Mouse (Mus musculus): ENCODE measurements around the gene Cacng8. TPM values are rescaled to one million over a fixed set of nuclear protein-coding genes. Genes with fewer than 3 reads are reported as not detected.

Gene Cacng8
- polyA plus RNA-seq, 1 experiment from 2014 or later, result 2.5 TPM

DNA sequence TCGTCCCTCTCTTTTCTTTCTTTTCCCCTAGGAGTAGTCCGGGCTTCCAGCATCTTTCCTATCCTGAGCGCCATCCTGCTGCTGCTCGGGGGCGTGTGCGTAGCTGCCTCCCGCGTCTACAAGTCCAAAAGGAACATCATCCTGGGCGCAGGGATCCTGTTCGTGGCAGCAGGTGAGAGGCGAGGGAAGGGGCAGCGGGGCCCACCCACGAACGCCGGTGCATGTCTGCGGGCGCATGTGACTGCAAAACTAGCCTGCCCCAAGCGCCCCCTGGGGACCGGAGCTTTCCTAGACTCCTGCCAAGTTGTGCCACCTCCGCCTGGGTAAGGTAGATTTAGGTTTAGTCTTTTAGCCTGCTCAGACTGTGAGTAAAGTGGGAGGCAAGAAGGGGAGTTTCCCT, 21.6 kb downstream of the Cacng8 start:
- Histone ChIP-seq H3K36me3 (ENCODE audit: control insufficient read depth, insufficient read depth, low read length) (no peaks in the 10 kb centered on the region), H3K9ac (ENCODE audit: low read length) (no peak overlapping the region), H3K27ac (ENCODE audit: low read depth) (no peak overlapping the region), H3K4me1 (replicated peaks; ENCODE audit: control insufficient read depth, insufficient read depth, low read length) (peaks cover 5% of the 10 kb centered on the region), H3K9me3 (ENCODE audit: control insufficient read depth, low read length) (no peaks in the 10 kb centered on the region), H3K27me3 (replicated peaks; ENCODE audit: control insufficient read depth, insufficient read depth, low read length) (peaks cover 64% of the 10 kb centered on the region), H3K4me2 (ENCODE audit: low read length) (peak overlapping the region; percentile 62), H3K4me3 (ENCODE audit: low read depth, low read length) (peak overlapping the region; percentile 42)
- no peak for ATAC-seq (replicated peaks; ENCODE audit: low FRiP score, low TSS enrichment, low read depth)
- WGBS, result under 1% methylated on average over 20 of the region's 20 CpGs
- peak; percentile 70 for DNase-seq (ENCODE audit: low spot score)

DNA sequence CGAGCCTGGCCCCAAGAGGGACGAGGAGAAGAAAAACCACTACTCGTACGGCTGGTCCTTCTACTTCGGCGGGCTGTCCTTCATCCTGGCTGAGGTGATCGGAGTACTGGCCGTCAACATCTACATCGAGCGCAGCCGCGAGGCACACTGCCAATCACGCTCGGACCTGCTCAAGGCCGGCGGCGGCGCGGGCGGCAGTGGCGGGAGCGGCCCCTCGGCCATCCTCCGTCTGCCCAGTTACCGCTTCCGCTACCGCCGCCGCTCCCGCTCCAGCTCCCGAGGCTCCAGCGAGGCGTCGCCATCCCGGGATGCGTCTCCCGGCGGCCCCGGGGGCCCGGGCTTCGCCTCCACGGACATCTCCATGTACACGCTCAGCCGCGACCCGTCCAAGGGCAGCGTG, 24.4 kb downstream of the Cacng8 start:
- peaks cover 5% of the 10 kb centered on the region for H3K4me1 ChIP-seq (replicated peaks; ENCODE audit: control insufficient read depth, insufficient read depth, low read length)
- H3K27ac ChIP-seq (ENCODE audit: low read depth), result no peak overlapping the region
- DNase-seq (ENCODE audit: low spot score), result peak; percentile 70
- under 1% methylated on average over 36 of the region's 47 CpGs for WGBS
- no peaks in the 10 kb centered on the region for H3K9me3 ChIP-seq (ENCODE audit: control insufficient read depth, low read length)
- peak overlapping the region; percentile 89 for H3K4me2 ChIP-seq (ENCODE audit: low read length)
- H3K4me3 ChIP-seq (ENCODE audit: low read depth, low read length), result peak overlapping the region; percentile 49
- ATAC-seq (replicated peaks; ENCODE audit: low FRiP score, low TSS enrichment, low read depth), result no peak
- H3K9ac ChIP-seq (ENCODE audit: low read length), result peak overlapping the region; percentile 22
- H3K27me3 ChIP-seq (replicated peaks; ENCODE audit: control insufficient read depth, insufficient read depth, low read length), result peaks cover 82% of the 10 kb centered on the region
- no peaks in the 10 kb centered on the region for H3K36me3 ChIP-seq (ENCODE audit: control insufficient read depth, insufficient read depth, low read length)

DNA sequence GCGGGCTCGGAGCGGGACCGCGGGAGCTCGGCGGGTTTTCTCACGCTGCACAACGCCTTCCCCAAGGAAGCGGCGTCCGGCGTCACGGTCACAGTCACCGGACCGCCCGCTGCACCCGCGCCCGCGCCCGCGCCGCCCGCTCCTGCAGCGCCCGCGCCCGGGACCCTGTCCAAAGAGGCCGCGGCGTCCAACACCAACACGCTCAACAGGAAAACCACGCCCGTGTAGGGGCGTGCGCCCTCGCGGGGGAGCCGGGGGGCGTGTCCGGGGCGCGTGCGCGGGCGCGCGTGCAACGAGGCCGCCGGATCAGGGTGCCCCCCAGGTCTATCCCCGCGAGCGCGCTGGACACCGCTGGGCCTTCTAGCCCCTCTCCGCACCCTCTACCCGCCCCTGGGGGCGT, 24.9 kb downstream of the Cacng8 start:
- peak overlapping the region; percentile 89 for H3K4me2 ChIP-seq (ENCODE audit: low read length)
- WGBS, result under 1% methylated on average over 31 of the region's 60 CpGs
- peaks cover 6% of the 10 kb centered on the region for H3K4me1 ChIP-seq (replicated peaks; ENCODE audit: control insufficient read depth, insufficient read depth, low read length)
- peak; percentile 36 for ATAC-seq (replicated peaks; ENCODE audit: low FRiP score, low TSS enrichment, low read depth)
- no peak overlapping the region for H3K27ac ChIP-seq (ENCODE audit: low read depth)
- H3K4me3 ChIP-seq (ENCODE audit: low read depth, low read length), result peak overlapping the region; percentile 49
- no peak for DNase-seq (ENCODE audit: low spot score)
- H3K36me3 ChIP-seq (ENCODE audit: control insufficient read depth, insufficient read depth, low read length), result no peaks in the 10 kb centered on the region
- peaks cover 79% of the 10 kb centered on the region for H3K27me3 ChIP-seq (replicated peaks; ENCODE audit: control insufficient read depth, insufficient read depth, low read length)
- no peaks in the 10 kb centered on the region for H3K9me3 ChIP-seq (ENCODE audit: control insufficient read depth, low read length)
- H3K9ac ChIP-seq (ENCODE audit: low read length), result peak overlapping the region; percentile 22

DNA sequence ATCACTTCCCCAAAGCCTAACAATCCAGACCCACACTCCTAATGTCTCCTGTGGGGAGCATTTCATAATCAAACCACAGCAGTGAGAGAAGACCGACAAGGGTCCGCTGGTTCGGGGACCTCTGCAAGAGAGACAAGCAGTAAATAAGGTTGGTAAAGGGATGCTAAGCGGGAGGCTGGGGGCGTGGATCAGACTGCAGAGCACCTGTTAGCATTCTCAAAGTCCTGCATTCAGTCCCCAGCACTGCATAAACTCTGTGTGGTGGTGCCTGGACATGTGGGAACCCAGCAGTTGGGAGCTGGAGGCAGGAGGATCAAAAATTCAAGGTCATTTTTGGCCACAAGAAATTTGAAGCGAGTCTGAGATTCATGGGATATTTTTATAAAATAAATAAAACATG, 29.5 kb downstream of the Cacng8 start:
- no peak overlapping the region for H3K9ac ChIP-seq (ENCODE audit: low read length)
- no peak overlapping the region for H3K27ac ChIP-seq (ENCODE audit: low read depth)
- no peaks in the 10 kb centered on the region for H3K9me3 ChIP-seq (ENCODE audit: control insufficient read depth, low read length)
- H3K4me1 ChIP-seq (replicated peaks; ENCODE audit: control insufficient read depth, insufficient read depth, low read length), result 0 out of 2 replicates have a peak, but pooled peaks cover 2% of the 10 kb centered on the region
- no peak overlapping the region for H3K4me2 ChIP-seq (ENCODE audit: low read length)
- DNase-seq (ENCODE audit: low spot score) (no peak), ATAC-seq (replicated peaks; ENCODE audit: low FRiP score, low TSS enrichment, low read depth) (no peak)
- peaks cover 79% of the 10 kb centered on the region for H3K27me3 ChIP-seq (replicated peaks; ENCODE audit: control insufficient read depth, insufficient read depth, low read length)
- H3K4me3 ChIP-seq (ENCODE audit: low read depth, low read length), result no peak overlapping the region
- 34% methylated on average over 6 of the region's 6 CpGs for WGBS
- no peaks in the 10 kb centered on the region for H3K36me3 ChIP-seq (ENCODE audit: control insufficient read depth, insufficient read depth, low read length)

DNA sequence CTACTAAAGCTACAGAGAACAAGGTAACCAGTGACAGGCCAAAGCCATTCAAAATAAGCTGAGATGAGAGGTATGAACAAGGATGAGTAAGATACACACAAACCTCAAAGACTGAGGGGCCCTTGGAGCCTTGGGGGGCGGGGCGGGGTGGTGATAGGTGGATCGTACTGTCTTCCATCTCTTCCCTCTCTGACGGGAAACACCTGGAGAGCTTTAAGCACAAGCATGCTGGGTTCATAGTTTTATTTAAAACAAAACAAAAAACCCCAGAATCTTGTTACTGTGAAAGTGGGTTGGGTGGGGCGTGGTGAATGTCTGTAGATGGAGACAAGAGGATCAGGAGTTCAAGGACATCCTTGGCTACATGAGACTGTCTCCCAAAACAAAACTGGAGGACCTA, 30.0 kb downstream of the Cacng8 start:
- ATAC-seq (replicated peaks; ENCODE audit: low FRiP score, low TSS enrichment, low read depth) (no peak), DNase-seq (ENCODE audit: low spot score) (no peak)
- Histone ChIP-seq H3K27me3 (replicated peaks; ENCODE audit: control insufficient read depth, insufficient read depth, low read length) (peaks cover 79% of the 10 kb centered on the region), H3K4me3 (ENCODE audit: low read depth, low read length) (no peak overlapping the region), H3K4me1 (replicated peaks; ENCODE audit: control insufficient read depth, insufficient read depth, low read length) (0 out of 2 replicates have a peak, but pooled peaks cover 2% of the 10 kb centered on the region), H3K9me3 (ENCODE audit: control insufficient read depth, low read length) (no peaks in the 10 kb centered on the region), H3K9ac (ENCODE audit: low read length) (no peak overlapping the region), H3K36me3 (ENCODE audit: control insufficient read depth, insufficient read depth, low read length) (no peaks in the 10 kb centered on the region), H3K27ac (ENCODE audit: low read depth) (no peak overlapping the region), H3K4me2 (ENCODE audit: low read length) (no peak overlapping the region)
- WGBS, result 31% methylated on average over 5 of the region's 5 CpGs

DNA sequence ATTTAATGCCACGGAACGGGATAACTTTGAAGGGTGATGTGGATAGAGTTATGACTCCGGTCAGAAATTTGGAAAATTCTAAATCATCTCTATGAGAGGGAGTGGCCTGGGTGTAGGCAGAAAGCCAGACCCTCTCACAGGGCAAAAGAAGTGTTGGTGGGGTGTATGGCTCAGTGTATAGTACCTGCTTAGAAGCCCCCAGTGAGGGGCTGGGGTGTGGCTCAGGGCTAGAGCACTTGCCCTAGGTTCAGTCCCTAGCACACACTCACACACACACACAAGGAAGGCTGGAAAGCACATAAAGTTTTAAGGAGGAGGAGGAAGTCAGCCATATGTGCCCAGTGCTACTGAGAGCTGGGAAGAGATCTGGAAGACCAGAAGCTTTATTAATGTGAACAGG, 30.8 kb downstream of the Cacng8 start:
- Histone ChIP-seq H3K27me3 (replicated peaks; ENCODE audit: control insufficient read depth, insufficient read depth, low read length) (peaks cover 75% of the 10 kb centered on the region), H3K4me3 (ENCODE audit: low read depth, low read length) (no peak overlapping the region), H3K36me3 (ENCODE audit: control insufficient read depth, insufficient read depth, low read length) (no peaks in the 10 kb centered on the region), H3K4me1 (replicated peaks; ENCODE audit: control insufficient read depth, insufficient read depth, low read length) (0 out of 2 replicates have a peak, but pooled peaks cover 2% of the 10 kb centered on the region), H3K27ac (ENCODE audit: low read depth) (no peak overlapping the region), H3K9me3 (ENCODE audit: control insufficient read depth, low read length) (no peaks in the 10 kb centered on the region), H3K9ac (ENCODE audit: low read length) (no peak overlapping the region), H3K4me2 (ENCODE audit: low read length) (no peak overlapping the region)
- no peak for ATAC-seq (replicated peaks; ENCODE audit: low FRiP score, low TSS enrichment, low read depth)
- DNase-seq (ENCODE audit: low spot score), result no peak
- WGBS, result 77% methylated on average over 3 of the region's 3 CpGs

DNA sequence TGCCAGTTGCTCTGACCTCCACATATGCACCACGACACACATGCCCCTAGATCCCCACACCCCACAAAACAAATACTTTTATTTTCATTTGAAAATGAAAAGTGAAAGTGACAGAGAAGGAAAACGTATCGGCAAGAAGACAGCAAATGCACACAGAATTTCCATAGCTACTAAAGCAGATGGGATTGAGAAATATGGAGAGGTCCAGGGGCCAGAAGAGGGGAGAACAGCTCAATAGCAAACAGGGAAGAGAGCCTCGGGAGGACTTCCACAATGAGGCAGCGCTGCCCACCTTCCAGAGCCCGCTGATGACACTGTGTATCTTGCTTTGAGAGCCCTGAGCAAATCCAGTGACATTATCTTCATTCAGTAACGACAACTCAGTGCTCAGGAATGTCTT, 31.6 kb downstream of the Cacng8 start:
- WGBS, result 50% methylated on average over 7 of the region's 7 CpGs
- ATAC-seq (replicated peaks; ENCODE audit: low FRiP score, low TSS enrichment, low read depth), result no peak

DNA sequence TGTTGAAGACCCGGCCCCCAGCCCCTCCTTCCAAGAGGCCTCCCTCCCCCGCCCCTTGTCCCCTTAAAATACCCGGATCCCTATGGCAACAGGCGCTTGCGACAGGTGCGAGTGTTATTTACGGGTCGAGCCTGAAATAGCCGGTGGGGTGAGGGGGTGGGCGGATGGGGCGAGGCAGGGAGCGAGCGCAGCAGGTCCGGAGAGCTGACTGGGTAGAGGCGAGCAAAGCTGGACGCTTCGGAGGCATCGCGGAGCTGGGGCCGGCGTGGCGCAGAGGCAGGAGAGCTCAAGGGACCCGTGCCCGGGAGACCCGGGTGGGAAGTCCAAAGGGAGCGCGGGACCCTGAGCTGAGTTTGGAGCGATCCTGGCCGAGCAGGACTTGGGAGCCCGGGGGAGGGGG, 32.9 kb downstream of the Cacng8 start:
- WGBS, result 2% methylated on average over 30 of the region's 30 CpGs

More for the DNA sequence above, 31.6 kb downstream of the Cacng8 start:
- H3K36me3 ChIP-seq (ENCODE audit: control insufficient read depth, insufficient read depth, low read length), result no peaks in the 10 kb centered on the region
- peaks cover 68% of the 10 kb centered on the region for H3K27me3 ChIP-seq (replicated peaks; ENCODE audit: control insufficient read depth, insufficient read depth, low read length)
- H3K27ac ChIP-seq (ENCODE audit: low read depth), result no peak overlapping the region
- H3K4me2 ChIP-seq (ENCODE audit: low read length), result no peak overlapping the region
- no peak overlapping the region for H3K9ac ChIP-seq (ENCODE audit: low read length)
- DNase-seq (ENCODE audit: low spot score), result no peak
- no peaks in the 10 kb centered on the region for H3K9me3 ChIP-seq (ENCODE audit: control insufficient read depth, low read length)
- H3K4me1 ChIP-seq (replicated peaks; ENCODE audit: control insufficient read depth, insufficient read depth, low read length), result 0 out of 2 replicates have a peak, but pooled peaks cover 2% of the 10 kb centered on the region
- no peak overlapping the region for H3K4me3 ChIP-seq (ENCODE audit: low read depth, low read length)

DNA sequence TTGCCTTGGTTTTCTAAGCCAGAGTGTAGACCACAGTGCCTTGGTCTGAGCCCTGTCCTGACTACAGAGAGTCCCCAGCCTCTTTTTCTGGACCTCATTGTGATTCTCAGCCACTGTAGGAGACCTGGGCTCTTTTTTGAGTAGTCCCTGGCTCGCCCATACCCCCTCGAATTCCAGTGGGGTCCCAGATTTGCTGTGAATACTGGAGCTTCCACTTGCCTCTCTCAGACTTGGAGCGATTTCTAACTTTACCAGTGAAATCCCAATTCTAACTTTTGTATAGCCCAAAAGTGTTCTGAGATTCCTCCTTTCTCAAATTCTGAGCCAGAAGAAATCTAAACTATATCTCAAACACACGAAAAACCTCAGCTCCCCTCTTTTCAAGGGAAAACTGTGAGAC, 33.4 kb downstream of the Cacng8 start, which contains the start of gene Cacng6:
Gene Cacng6, plus strand, starts transcription at position 301 of the 400 bp plus-strand sequence.
- H3K27ac ChIP-seq (ENCODE audit: low read depth), result no peak within 1 kb of the TSS
- no peaks in the 10 kb centered on the region for H3K36me3 ChIP-seq (ENCODE audit: control insufficient read depth, insufficient read depth, low read length)
- 0 out of 2 replicates have a peak, but pooled peaks cover 2% of the 10 kb centered on the region for H3K4me1 ChIP-seq (replicated peaks; ENCODE audit: control insufficient read depth, insufficient read depth, low read length)
- H3K4me2 ChIP-seq (ENCODE audit: low read length), result peak within 1 kb of the TSS; percentile 39
- ATAC-seq (replicated peaks; ENCODE audit: low FRiP score, low TSS enrichment, low read depth) (no peak), DNase-seq (ENCODE audit: low spot score) (no peak)
- peaks cover 52% of the 10 kb centered on the region for H3K27me3 ChIP-seq (replicated peaks; ENCODE audit: control insufficient read depth, insufficient read depth, low read length)
- no peak within 1 kb of the TSS for H3K4me3 ChIP-seq (ENCODE audit: low read depth, low read length)
- H3K9me3 ChIP-seq (ENCODE audit: control insufficient read depth, low read length), result no peaks in the 10 kb centered on the region
- no peak within 1 kb of the TSS for H3K9ac ChIP-seq (ENCODE audit: low read length)
- WGBS, result 34% methylated on average over 4 of the region's 4 CpGs

More for the DNA sequence above, 32.9 kb downstream of the Cacng8 start:
- Histone ChIP-seq H3K27me3 (replicated peaks; ENCODE audit: control insufficient read depth, insufficient read depth, low read length) (peaks cover 54% of the 10 kb centered on the region), H3K4me3 (ENCODE audit: low read depth, low read length) (no peak overlapping the region), H3K36me3 (ENCODE audit: control insufficient read depth, insufficient read depth, low read length) (no peaks in the 10 kb centered on the region), H3K4me2 (ENCODE audit: low read length) (peak overlapping the region; percentile 39), H3K4me1 (replicated peaks; ENCODE audit: control insufficient read depth, insufficient read depth, low read length) (0 out of 2 replicates have a peak, but pooled peaks cover 2% of the 10 kb centered on the region), H3K9ac (ENCODE audit: low read length) (no peak overlapping the region), H3K9me3 (ENCODE audit: control insufficient read depth, low read length) (no peaks in the 10 kb centered on the region), H3K27ac (ENCODE audit: low read depth) (no peak overlapping the region)
- DNase-seq (ENCODE audit: low spot score) (no peak), ATAC-seq (replicated peaks; ENCODE audit: low FRiP score, low TSS enrichment, low read depth) (no peak)
